Mouse (Mus musculus): Measurements from ENCODE around the gene B3gnt9. TPM values are rescaled to one million over a fixed set of nuclear protein-coding genes. Genes with fewer than 3 reads are reported as not detected.

The B3gnt9 gene
- polyA plus RNA-seq, 1 experiment from 2014 or later, result 42.8 TPM

Other genes starting within 250 kb of the B3gnt9 start
- not detected in 2 replicates for gene Ces3a, start 206.6 kb downstream of the B3gnt9 start, polyA plus RNA-seq (2014; fragmentation: Nextera tagmentation; extraction: Ambion mirVana)
- not detected in 2 replicates for gene Ces3b, start 171.4 kb downstream of the B3gnt9 start, polyA plus RNA-seq (2014; fragmentation: Nextera tagmentation; extraction: Ambion mirVana)
- not detected in 2 replicates for gene Ces4a, start 123.4 kb downstream of the B3gnt9 start, polyA plus RNA-seq (2014; fragmentation: Nextera tagmentation; extraction: Ambion mirVana)
- gene Cbfb, start 84.5 kb downstream of the B3gnt9 start, polyA plus RNA-seq (2014; fragmentation: Nextera tagmentation; extraction: Ambion mirVana), result 104 and 112 TPM in 2 replicates
- gene D230025D16Rik, start 30.0 kb downstream of the B3gnt9 start, polyA plus RNA-seq (2014; fragmentation: Nextera tagmentation; extraction: Ambion mirVana), result 25.4 and 27.0 TPM in 2 replicates
- 21.1 and 23.3 TPM in 2 replicates for gene Tradd, start 9.5 kb upstream of the B3gnt9 start, polyA plus RNA-seq (2014; fragmentation: Nextera tagmentation; extraction: Ambion mirVana)
- gene Fbxl8, start 9.5 kb upstream of the B3gnt9 start, polyA plus RNA-seq (2014; fragmentation: Nextera tagmentation; extraction: Ambion mirVana), result 2.9 and 3.2 TPM in 2 replicates
- gene Hsf4, start 14.6 kb upstream of the B3gnt9 start, polyA plus RNA-seq (2014; fragmentation: Nextera tagmentation; extraction: Ambion mirVana), result 0.38 and 0.49 TPM in 2 replicates
- gene Nol3, start 21.0 kb upstream of the B3gnt9 start, polyA plus RNA-seq (2014; fragmentation: Nextera tagmentation; extraction: Ambion mirVana), result 5.3 and 5.4 TPM in 2 replicates
- gene 4931428F04Rik, start 34.7 kb upstream of the B3gnt9 start, polyA plus RNA-seq (2014; fragmentation: Nextera tagmentation; extraction: Ambion mirVana), result 8.1 and 10.6 TPM in 2 replicates
- 7.7 and 8.9 TPM in 2 replicates for gene Exoc3l, start 40.9 kb upstream of the B3gnt9 start, polyA plus RNA-seq (2014; fragmentation: Nextera tagmentation; extraction: Ambion mirVana)
- gene E2f4, start 42.5 kb upstream of the B3gnt9 start, polyA plus RNA-seq (2014; fragmentation: Nextera tagmentation; extraction: Ambion mirVana), result 72.2 and 73.8 TPM in 2 replicates
- 5.1 and 7.4 TPM in 2 replicates for gene Elmo3, start 50.4 kb upstream of the B3gnt9 start, polyA plus RNA-seq (2014; fragmentation: Nextera tagmentation; extraction: Ambion mirVana)
- 1.4 and 2.4 TPM in 2 replicates for gene Lrrc29, start 71.1 kb upstream of the B3gnt9 start, polyA plus RNA-seq (2014; fragmentation: Nextera tagmentation; extraction: Ambion mirVana)
- 112 and 132 TPM in 2 replicates for gene Tmem208, start 71.2 kb upstream of the B3gnt9 start, polyA plus RNA-seq (2014; fragmentation: Nextera tagmentation; extraction: Ambion mirVana)
- 2.4 and 2.7 TPM in 2 replicates for gene Fhod1, start 92.8 kb upstream of the B3gnt9 start, polyA plus RNA-seq (2014; fragmentation: Nextera tagmentation; extraction: Ambion mirVana)
- gene Slc9a5, start 93.7 kb upstream of the B3gnt9 start, polyA plus RNA-seq (2014; fragmentation: Nextera tagmentation; extraction: Ambion mirVana), result 3.0 and 3.3 TPM in 2 replicates
- 0.25 and 0.63 TPM in 2 replicates for gene Plekhg4, start 118.1 kb upstream of the B3gnt9 start, polyA plus RNA-seq (2014; fragmentation: Nextera tagmentation; extraction: Ambion mirVana)
- not detected in 2 replicates for gene Kctd19, start 158.3 kb upstream of the B3gnt9 start, polyA plus RNA-seq (2014; fragmentation: Nextera tagmentation; extraction: Ambion mirVana)
- 0.46 and 0.58 TPM in 2 replicates for gene Lrrc36, start 158.4 kb upstream of the B3gnt9 start, polyA plus RNA-seq (2014; fragmentation: Nextera tagmentation; extraction: Ambion mirVana)
- 186 and 243 TPM in 2 replicates for gene Tppp3, start 216.4 kb upstream of the B3gnt9 start, polyA plus RNA-seq (2014; fragmentation: Nextera tagmentation; extraction: Ambion mirVana)
- gene Zdhhc1, start 241.7 kb upstream of the B3gnt9 start, polyA plus RNA-seq (2014; fragmentation: Nextera tagmentation; extraction: Ambion mirVana), result 30.1 and 38.6 TPM in 2 replicates

All from embryonic facial prominence, embryonic 14.5 days (tissue).